Mouse (Mus musculus) heart, postnatal 0 days (tissue): Measurements from ENCODE around the gene Nt5c2. TPM values are rescaled to one million over a fixed set of nuclear protein-coding genes. Genes with fewer than 3 reads are reported as not detected.

Experiments
- ATAC-seq: fragments of 200-750 bp; cut with Nextera tagmentation; 2 replicates; pipeline ENCODE4 v1.8.0; 2017; ENCODE audit warnings: low read depth, moderate number of reproducible peaks, moderate library complexity; ENCODE audit not compliant: insufficient read depth
- DNase-seq: peaks from one replicate; pipeline ENCODE4 v3.0.0-alpha.2; 2016; ENCODE audit warnings: low spot score
- H3K27ac ChIP-seq: fragments of 300-500 bp; sonication (generic); 2 replicates; pipeline ENCODE4 v1.5.1; 2014; ENCODE audit warnings: low read depth, mild to moderate bottlenecking
- H3K27me3 ChIP-seq: fragments of 300-500 bp; sonication (generic); 2 replicates; pipeline ENCODE4 v1.6.1; 2014; ENCODE audit warnings: low read length, mixed read lengths; ENCODE audit not compliant: control insufficient read depth, insufficient read depth
- H3K36me3 ChIP-seq: fragments of 300-500 bp; sonication (generic); replicated peaks from 2 replicates; pipeline ENCODE4 v1.6.1; 2014; ENCODE audit warnings: low read length, mixed read lengths; ENCODE audit not compliant: control insufficient read depth, insufficient read depth
- H3K4me1 ChIP-seq: fragments of 300-500 bp; sonication (generic); 2 replicates; pipeline ENCODE4 v1.6.1; 2014; ENCODE audit warnings: antibody characterized with exemption; ENCODE audit not compliant: control insufficient read depth, insufficient read depth
- H3K4me2 ChIP-seq: fragments of 300-500 bp; sonication (generic); 2 replicates; pipeline ENCODE4 v1.6.1; 2014; ENCODE audit warnings: low read depth, mild to moderate bottlenecking, low read length, moderate library complexity
- H3K4me3 ChIP-seq: fragments of 300-500 bp; sonication (generic); 2 replicates; pipeline ENCODE4 v1.5.1; 2014; ENCODE audit warnings: low read depth, low read length
- H3K9ac ChIP-seq: fragments of 300-500 bp; sonication (generic); replicated peaks from 2 replicates; pipeline ENCODE4 v1.6.1; 2014; ENCODE audit warnings: low read depth, low read length, mixed read lengths
- H3K9me3 ChIP-seq: fragments of 300-500 bp; sonication (generic); replicated peaks from 2 replicates; pipeline ENCODE4 v1.6.1; 2016; ENCODE audit warnings: low read length; ENCODE audit not compliant: control insufficient read depth
- CTCF ChIP-seq: IDR thresholded peaks from 2 replicates; pipeline ENCODE4 v1.5.1; 2016; ENCODE audit warnings: antibody characterized with exemption, control low read depth, low read depth
- EP300 ChIP-seq: IDR thresholded peaks from 2 replicates; pipeline ENCODE4 v1.6.1; 2016; ENCODE audit warnings: antibody characterized with exemption, low read depth
- WGBS: fragments of 180-500 bp; shearing (Covaris S2); extraction: QIAGEN DNeasy Blood & Tissue Kit; methylation state at CpG from one replicate; pipeline ENCODE4 v1.1.7; 2014; 5-methylcytosine and 5-hydroxymethylcytosine counted together
- polyA plus RNA-seq: library from polyadenylated mRNA; unstranded; fragments of >200 nt; fragmentation: Nextera tagmentation; extraction: Ambion mirVana; gene quantifications from 2 replicates; pipeline ENCODE4 v1.2.1, GENCODE M21; 2015
- total RNA-seq: library from RNA; depleted of rRNA; stranded (reverse); fragments of >200 nt; gene quantifications from 2 replicates; pipeline ENCODE4 v1.2.3, GENCODE M21; 2014; ENCODE audit warnings: low replicate concordance

Nt5c2 gene
- total and polyA plus RNA-seq, 2 experiments from 2014 or later: 33.9 to 111 TPM

- no peak for TF ChIP-seq EP300
- no peak for TF ChIP-seq CTCF
- WGBS: 2% methylated on average over 15 of the region's 15 CpGs
- Histone ChIP-seq H3K36me3 (no peaks in the 10 kb centered on the region), H3K9ac (no peak overlapping the region), H3K4me1 (no peaks in the 10 kb centered on the region; the same call in 1 of the 2 replicates), H3K4me3 (no peak overlapping the region), H3K4me2 (no peak overlapping the region), H3K27ac (no peak overlapping the region), H3K9me3 (no peaks in the 10 kb centered on the region), H3K27me3 (peaks cover 73% of the 10 kb centered on the region)
- ATAC-seq (no peak), DNase-seq (peak; percentile 57)
Observed at GRCm38 (mm10) chr19:47016487-47016886, 1.5 kb upstream of the Nt5c2 start.

- ATAC-seq (no peak), DNase-seq (no peak)
- Histone ChIP-seq H3K9ac (no peak overlapping the region), H3K27ac (no peak overlapping the region), H3K9me3 (no peaks in the 10 kb centered on the region), H3K4me1 (no peaks in the 10 kb centered on the region; the same call in 1 of the 2 replicates), H3K4me2 (no peak overlapping the region), H3K27me3 (peaks cover 74% of the 10 kb centered on the region), H3K36me3 (no peaks in the 10 kb centered on the region), H3K4me3 (no peak overlapping the region)
- 4% methylated on average over 9 of the region's 9 CpGs for WGBS
- no peak for TF ChIP-seq EP300
- TF ChIP-seq CTCF: no peak
Observed at GRCm38 (mm10) chr19:47015965-47016364, 1.0 kb upstream of the Nt5c2 start.

- TF ChIP-seq CTCF (no peak), EP300 (no peak)
- peaks cover 77% of the 10 kb centered on the region for H3K27me3 ChIP-seq
- no peak overlapping the region for H3K9ac ChIP-seq
- H3K9me3 ChIP-seq: no peaks in the 10 kb centered on the region
- no peaks in the 10 kb centered on the region for H3K36me3 ChIP-seq
- DNase-seq: no peak
- no peak overlapping the region for H3K27ac ChIP-seq
- WGBS: 2% methylated on average over 36 of the region's 37 CpGs
- ATAC-seq: 0 out of 2 replicates have a peak, but pooled peaks have one; percentile 30
- peak overlapping the region; percentile 37 for H3K4me3 ChIP-seq
- H3K4me2 ChIP-seq: peak overlapping the region; percentile 53
- no peaks in the 10 kb centered on the region; the same call in 1 of the 2 replicates for H3K4me1 ChIP-seq
Observed at GRCm38 (mm10) chr19:47015396-47015795, 443 bp upstream of the Nt5c2 start.

GRCm38 (mm10) chr19:47014159-47014446 lies 850 bp downstream of the Nt5c2 start:
- TF ChIP-seq EP300 (no peak), CTCF (no peak)
- H3K36me3 ChIP-seq: no peaks in the 10 kb centered on the region
- H3K9me3 ChIP-seq: no peaks in the 10 kb centered on the region
- H3K4me2 ChIP-seq: peak overlapping the region; percentile 53; the same call in 1 of the 2 replicates
- H3K9ac ChIP-seq: no peak overlapping the region
- DNase-seq: no peak
- no peaks in the 10 kb centered on the region; the same call in 1 of the 2 replicates for H3K4me1 ChIP-seq
- 1% methylated on average over 11 of the region's 11 CpGs for WGBS
- H3K4me3 ChIP-seq: peak overlapping the region; percentile 37
- no peak for ATAC-seq
- peaks cover 74% of the 10 kb centered on the region for H3K27me3 ChIP-seq
- H3K27ac ChIP-seq: no peak overlapping the region

GRCm38 (mm10) chr19:47013340-47014158 lies 1.4 kb downstream of the Nt5c2 start:
- H3K4me2 ChIP-seq: no peak overlapping the region
- H3K9ac ChIP-seq: no peak overlapping the region
- no peak for TF ChIP-seq CTCF
- TF ChIP-seq EP300: no peak
- no peak for DNase-seq
- no peak overlapping the region for H3K27ac ChIP-seq
- no peaks in the 10 kb centered on the region; the same call in 1 of the 2 replicates for H3K4me1 ChIP-seq
- peaks cover 69% of the 10 kb centered on the region for H3K27me3 ChIP-seq
- H3K9me3 ChIP-seq: no peaks in the 10 kb centered on the region
- ATAC-seq: no peak
- WGBS: 18% methylated on average over 20 of the region's 20 CpGs
- no peaks in the 10 kb centered on the region for H3K36me3 ChIP-seq
- no peak overlapping the region for H3K4me3 ChIP-seq
